Comparison of ENCODE assay signal across 19 mouse cellular contexts in the genomic region with DNA sequence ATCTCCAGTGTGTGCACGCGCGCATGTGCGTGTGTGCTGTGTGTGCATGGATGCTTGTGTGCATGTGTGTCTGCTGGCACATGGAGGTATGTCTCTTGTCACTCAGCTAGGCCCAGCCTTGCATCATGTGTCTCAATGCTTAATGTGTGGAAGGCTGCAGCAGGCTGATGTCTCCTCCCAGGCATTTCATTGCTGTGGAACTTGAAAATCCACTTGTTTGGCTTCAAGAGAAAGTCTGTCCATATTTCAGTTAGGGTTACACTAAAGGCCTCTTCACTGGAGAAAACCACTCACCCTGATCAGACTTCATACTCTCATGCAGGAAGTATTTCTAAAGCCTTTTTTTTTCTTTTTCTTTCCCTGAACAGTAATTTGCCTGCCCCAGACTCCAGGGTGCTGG. TPM values are rescaled to one million over a fixed set of nuclear protein-coding genes. Genes with fewer than 3 reads are reported as not detected.
A peak's percentile ranks its signal among the peaks of the same experiment; 100 is the strongest.
DNase-seq lines count a peak whose midpoint lies in the region; ATAC-seq lines count a peak whose summit lies in the region.
"Had no signal": no experiment of that assay in that cellular context is flagged by ENCODE, and none has a peak within 500 bp of the region (broad histone marks: within the 10 kb centered on the region; RNA-seq: fewer than 3 reads in every experiment).

No protein-coding gene starts in this region.

- H3K4me1 ChIP-seq in kidney, embryonic 15.5 days = peaks cover 36% of the 10 kb centered on the region
- H3K4me1 ChIP-seq in embryonic facial prominence, embryonic 13.5 days = no peaks in the 10 kb centered on the region
- H3K4me1 ChIP-seq: hindbrain, embryonic 15.5 days; midbrain, embryonic 12.5 days had no signal

- ATAC-seq in kidney, embryonic 15.5 days (replicated peaks; ENCODE audit: low FRiP score) = no peak
- ATAC-seq in embryonic facial prominence, embryonic 13.5 days (ENCODE audit: insufficient number of reproducible peaks, insufficient read depth, low FRiP score, low TSS enrichment, low read depth) = no peak

- peak overlapping the region; percentile 89 for H3K27ac ChIP-seq in kidney, embryonic 15.5 days
- peak overlapping the region; percentile 29 for H3K27ac ChIP-seq in embryonic facial prominence, embryonic 13.5 days
- H3K27ac ChIP-seq: hindbrain, embryonic 15.5 days; layer of hippocampus, adult 2 months; midbrain, embryonic 12.5 days had no signal

- no peak overlapping the region for H3K4me2 ChIP-seq in kidney, embryonic 15.5 days
- no peak overlapping the region for H3K4me2 ChIP-seq in embryonic facial prominence, embryonic 13.5 days
- H3K4me2 ChIP-seq: hindbrain, embryonic 15.5 days; liver, embryonic 11.5 days; midbrain, embryonic 12.5 days had no signal

- H3K36me3 ChIP-seq in kidney, embryonic 15.5 days = peaks cover 16% of the 10 kb centered on the region; the same call in 1 of the 2 replicates
- peaks cover 23% of the 10 kb centered on the region for H3K36me3 ChIP-seq in embryonic facial prominence, embryonic 13.5 days

- H3K9ac ChIP-seq in kidney, embryonic 15.5 days = no peak overlapping the region
- no peak overlapping the region for H3K9ac ChIP-seq in embryonic facial prominence, embryonic 13.5 days
- H3K9ac ChIP-seq: hindbrain, embryonic 15.5 days; midbrain, embryonic 12.5 days had no signal

- H3K9me3 ChIP-seq in kidney, embryonic 15.5 days (replicated peaks) = no peaks in the 10 kb centered on the region
- no peaks in the 10 kb centered on the region for H3K9me3 ChIP-seq in embryonic facial prominence, embryonic 13.5 days
- H3K9me3 ChIP-seq: forebrain, embryonic 10.5 days; hindbrain, embryonic 15.5 days; midbrain, embryonic 12.5 days had no signal

- no peak overlapping the region for H3K4me3 ChIP-seq in kidney, embryonic 15.5 days (replicated peaks)
- H3K4me3 ChIP-seq in embryonic facial prominence, embryonic 13.5 days = no peak overlapping the region
- H3K4me3 ChIP-seq: forebrain, embryonic 10.5 days; hindbrain, embryonic 15.5 days; layer of hippocampus, adult 2 months; midbrain, embryonic 12.5 days; myocyte had no signal

- no peak for DNase-seq in kidney, postnatal 10 days
- DNase-seq in ES-CJ7 (ENCODE audit: low read depth, low spot score) = peak; percentile 22
- peak; percentile 26 for DNase-seq in naive thymus-derived CD4-positive, alpha-beta T cell, adult 2 months (ENCODE audit: low read depth)
- no peak for DNase-seq in left cerebral cortex, adult 9 months (ENCODE audit: low spot score in 2 of 2)
- no peak for DNase-seq in right cerebral cortex, postnatal 36 days (ENCODE audit: low spot score in 2 of 2)
- DNase-seq: cerebellum, postnatal 14 days; embryo, embryonic 11 days; gastrocnemius, postnatal 14 days; kidney, adult 11 months; left cerebral cortex, postnatal 4 days; right cerebral cortex, postnatal 4 days had no signal

- WGBS in kidney, embryonic 15.5 days = 97% methylated on average over 4 of the region's 4 CpGs
- 91% methylated on average over 4 of the region's 4 CpGs for WGBS in embryonic facial prominence, embryonic 13.5 days

- H3K27me3 ChIP-seq in kidney, embryonic 15.5 days = no peaks in the 10 kb centered on the region
- H3K27me3 ChIP-seq in embryonic facial prominence, embryonic 13.5 days = no peaks in the 10 kb centered on the region
- H3K27me3 ChIP-seq: hindbrain, embryonic 15.5 days; midbrain, embryonic 12.5 days had no signal

RNA-seq across cellular contexts. Expression of gene Fasn, which starts 28.8 kb away (rescaled TPM):
- 44.1 and 51.8 TPM in 2 replicates for polyA plus RNA-seq in kidney, embryonic 15.5 days (2015; fragmentation: Nextera tagmentation; extraction: Ambion mirVana)
- polyA plus RNA-seq in embryonic facial prominence, embryonic 13.5 days (2015; fragmentation: Nextera tagmentation; extraction: Ambion mirVana) = 49.3 and 52.2 TPM in 2 replicates

RNA-seq across cellular contexts. Expression of gene Dus1l, which starts 57.0 kb away (rescaled TPM):
- 74.2 and 87.2 TPM in 2 replicates for polyA plus RNA-seq in kidney, embryonic 15.5 days (2015; fragmentation: Nextera tagmentation; extraction: Ambion mirVana)
- 53.7 and 61.0 TPM in 2 replicates for polyA plus RNA-seq in embryonic facial prominence, embryonic 13.5 days (2015; fragmentation: Nextera tagmentation; extraction: Ambion mirVana)

Comparison
In these comparisons a context has a peak if more than half of its experiments do, and no peak if none do; other contexts are left out.
1. DNase-seq: peak in ES-CJ7 (single experiment) and naive thymus-derived CD4-positive, alpha-beta T cell, adult 2 months (single experiment); none in kidney, postnatal 10 days (single experiment), left cerebral cortex, adult 9 months (0 of 2) and right cerebral cortex, postnatal 36 days (0 of 2).